Mouse (Mus musculus) small intestine, adult 2 months (tissue): ENCODE measurements around the gene G6pdx.

ENCODE experiments used
- CTCF ChIP-seq: fragments of 200-500 bp; IDR thresholded peaks from 2 replicates; pipeline ENCODE4 v1.5.1; 2012; ENCODE audit warnings: low read depth, mild to moderate bottlenecking, control low read depth, inconsistent platforms, low read length, moderate library complexity, mixed read lengths; ENCODE audit not compliant: insufficient replicate concordance, insufficient read length; ENCODE audit errors: extremely low read depth
- POLR2A ChIP-seq: fragments of 200-500 bp; IDR thresholded peaks from 2 replicates; pipeline ENCODE4 v1.6.1; 2012; ENCODE audit warnings: low read depth, mild to moderate bottlenecking, control low read depth, inconsistent platforms, low read length, moderate library complexity

- TF ChIP-seq CTCF: no peak
- TF ChIP-seq POLR2A: no peak
Measured at GRCm38 (mm10) chrX:74425195-74425594, 3.8 kb downstream of the G6pdx start.
